Mouse (Mus musculus) limb, embryonic 13.5 days (tissue): ENCODE results near the gene Map7d3. TPM values are rescaled to one million over a fixed set of nuclear protein-coding genes. Genes with fewer than 3 reads are reported as not detected.

Source experiments
- ATAC-seq: fragments of 200-750 bp; cut with Nextera tagmentation; 2 replicates; pipeline ENCODE4 v1.8.0; 2017; ENCODE audit warnings: low read depth, moderate number of reproducible peaks, moderate TSS enrichment; ENCODE audit not compliant: low FRiP score
- H3K27ac ChIP-seq: fragments of 300-500 bp; sonication (generic); 2 replicates; pipeline ENCODE4 v1.5.1; 2015; ENCODE audit warnings: inconsistent platforms, mild to moderate bottlenecking, moderate library complexity
- H3K27me3 ChIP-seq: fragments of 300-500 bp; sonication (generic); 2 replicates; pipeline ENCODE4 v1.6.1; 2015; ENCODE audit warnings: mild to moderate bottlenecking, inconsistent platforms
- H3K36me3 ChIP-seq: fragments of 300-500 bp; sonication (generic); 2 replicates; pipeline ENCODE4 v1.6.1; 2015; ENCODE audit warnings: inconsistent platforms, mild to moderate bottlenecking, moderate library complexity
- H3K4me1 ChIP-seq: fragments of 300-500 bp; sonication (generic); 2 replicates; pipeline ENCODE4 v1.6.1; 2015; ENCODE audit warnings: inconsistent platforms
- H3K4me2 ChIP-seq: fragments of 300-500 bp; sonication (generic); replicated peaks from 2 replicates; pipeline ENCODE4 v1.6.1; 2015; ENCODE audit warnings: inconsistent platforms, mild to moderate bottlenecking, moderate library complexity
- H3K4me3 ChIP-seq: fragments of 300-500 bp; sonication (generic); 2 replicates; pipeline ENCODE4 v1.5.1; 2015; ENCODE audit warnings: moderate library complexity, mild to moderate bottlenecking, inconsistent platforms
- H3K9ac ChIP-seq: fragments of 300-500 bp; sonication (generic); 2 replicates; pipeline ENCODE4 v1.6.1; 2015; ENCODE audit warnings: mild to moderate bottlenecking, inconsistent platforms
- H3K9me3 ChIP-seq: fragments of 300-500 bp; sonication (generic); 2 replicates; pipeline ENCODE4 v1.6.1; 2016; ENCODE audit warnings: inconsistent platforms
- WGBS: fragments of 180-500 bp; shearing (Covaris S2); methylation state at CpG from one replicate; pipeline ENCODE4 v1.1.7; 2015; 5-methylcytosine and 5-hydroxymethylcytosine counted together
- polyA plus RNA-seq: library from polyadenylated mRNA; unstranded; fragments of >200 nt; fragmentation: Nextera tagmentation; extraction: Ambion mirVana; gene quantifications from 2 replicates; pipeline ENCODE4 v1.2.1, GENCODE M21; 2015

Gene Map7d3
- 3.7 and 4.3 TPM in 2 replicates for polyA plus RNA-seq

GRCm38 (mm10) chrX:56821765-56822603 is at the start of gene Map7d3:
Gene Map7d3 (minus strand): TSS chrX:56822326.
- peak within 1 kb of the TSS; percentile 51 for H3K9ac ChIP-seq
- no peaks in the 10 kb centered on the region for H3K4me1 ChIP-seq
- H3K4me2 ChIP-seq, result peak within 1 kb of the TSS; percentile 65
- 20% methylated on average over 35 of the region's 35 CpGs for WGBS
- H3K27ac ChIP-seq, result no peak within 1 kb of the TSS
- H3K36me3 ChIP-seq, result peaks cover 4% of the 10 kb centered on the region; the same call in 1 of the 2 replicates
- no peaks in the 10 kb centered on the region for H3K27me3 ChIP-seq
- H3K9me3 ChIP-seq, result no peaks in the 10 kb centered on the region
- H3K4me3 ChIP-seq, result peak within 1 kb of the TSS; percentile 49
- ATAC-seq, result peak; percentile 80

GRCm38 (mm10) chrX:56869863-56870262 is 47.7 kb upstream of the Map7d3 start, which contains the start of gene Adgrg4:
Gene Adgrg4 (plus strand): TSS chrX:56870163.
- ATAC-seq, result no peak
- 53% methylated on average over 2 of the region's 2 CpGs for WGBS
- no peak within 1 kb of the TSS for H3K27ac ChIP-seq

GRCm38 (mm10) chrX:56841255-56841654 is 19.1 kb upstream of the Map7d3 start:
- H3K9ac ChIP-seq, result no peak overlapping the region
- H3K4me3 ChIP-seq, result no peak overlapping the region
- 70% methylated on average over 5 of the region's 5 CpGs for WGBS
- no peak for ATAC-seq
- no peaks in the 10 kb centered on the region for H3K27me3 ChIP-seq
- H3K36me3 ChIP-seq, result no peaks in the 10 kb centered on the region
- H3K4me2 ChIP-seq, result no peak overlapping the region
- no peaks in the 10 kb centered on the region for H3K9me3 ChIP-seq
- H3K27ac ChIP-seq, result no peak overlapping the region
- no peaks in the 10 kb centered on the region for H3K4me1 ChIP-seq

More at GRCm38 (mm10) chrX:56869863-56870262, 47.7 kb upstream of the Map7d3 start, which contains the start of gene Adgrg4:
- H3K27me3 ChIP-seq, result no peaks in the 10 kb centered on the region
- no peaks in the 10 kb centered on the region for H3K36me3 ChIP-seq
- no peak within 1 kb of the TSS for H3K4me2 ChIP-seq
- no peak within 1 kb of the TSS for H3K4me3 ChIP-seq
- no peaks in the 10 kb centered on the region for H3K4me1 ChIP-seq
- H3K9me3 ChIP-seq, result no peaks in the 10 kb centered on the region
- no peak within 1 kb of the TSS for H3K9ac ChIP-seq

- H3K27me3 ChIP-seq, result no peaks in the 10 kb centered on the region
- H3K36me3 ChIP-seq, result no peaks in the 10 kb centered on the region
- no peak overlapping the region for H3K27ac ChIP-seq
- H3K9ac ChIP-seq, result no peak overlapping the region
- no peak overlapping the region for H3K4me2 ChIP-seq
- H3K4me1 ChIP-seq, result no peaks in the 10 kb centered on the region
- no peaks in the 10 kb centered on the region for H3K9me3 ChIP-seq
- no peak for ATAC-seq
- H3K4me3 ChIP-seq, result no peak overlapping the region
These were observed 17.2 kb upstream of the Map7d3 start for GRCm38 (mm10) chrX:56839369-56839768.

- Histone ChIP-seq H3K9ac (no peak overlapping the region), H3K9me3 (no peaks in the 10 kb centered on the region), H3K36me3 (no peaks in the 10 kb centered on the region), H3K27ac (no peak overlapping the region), H3K4me1 (no peaks in the 10 kb centered on the region), H3K4me3 (no peak overlapping the region), H3K27me3 (no peaks in the 10 kb centered on the region), H3K4me2 (no peak overlapping the region)
- ATAC-seq, result no peak
- WGBS, result 85% methylated on average over 6 of the region's 6 CpGs
These were observed 13.7 kb upstream of the Map7d3 start for GRCm38 (mm10) chrX:56835842-56836241.

GRCm38 (mm10) chrX:56827492-56827891 is 5.4 kb upstream of the Map7d3 start:
- no peak overlapping the region for H3K9ac ChIP-seq
- H3K36me3 ChIP-seq, result no peaks in the 10 kb centered on the region
- no peak overlapping the region for H3K4me2 ChIP-seq
- H3K27me3 ChIP-seq, result no peaks in the 10 kb centered on the region
- WGBS, result 76% methylated on average over 6 of the region's 6 CpGs
- no peaks in the 10 kb centered on the region for H3K4me1 ChIP-seq
- no peak for ATAC-seq
- no peaks in the 10 kb centered on the region for H3K9me3 ChIP-seq
- H3K27ac ChIP-seq, result no peak overlapping the region
- no peak overlapping the region for H3K4me3 ChIP-seq

GRCm38 (mm10) chrX:56791268-56791667 is 30.9 kb downstream of the Map7d3 start:
- Histone ChIP-seq H3K36me3 (peaks cover 18% of the 10 kb centered on the region), H3K4me3 (no peak overlapping the region), H3K4me2 (no peak overlapping the region), H3K9ac (no peak overlapping the region), H3K27ac (no peak overlapping the region), H3K9me3 (no peaks in the 10 kb centered on the region), H3K27me3 (no peaks in the 10 kb centered on the region), H3K4me1 (no peaks in the 10 kb centered on the region)
- 52% methylated on average over 15 of the region's 15 CpGs for WGBS
- ATAC-seq, result no peak

- H3K27ac ChIP-seq, result no peak overlapping the region
- H3K4me3 ChIP-seq, result no peak overlapping the region
- no peak for ATAC-seq
- WGBS, result 91% methylated on average over 4 of the region's 4 CpGs
- no peak overlapping the region for H3K9ac ChIP-seq
- H3K36me3 ChIP-seq, result peaks cover 18% of the 10 kb centered on the region
- no peaks in the 10 kb centered on the region for H3K9me3 ChIP-seq
- H3K4me1 ChIP-seq, result no peaks in the 10 kb centered on the region
- no peaks in the 10 kb centered on the region for H3K27me3 ChIP-seq
- no peak overlapping the region for H3K4me2 ChIP-seq
These were observed 31.5 kb downstream of the Map7d3 start for GRCm38 (mm10) chrX:56790591-56790990.

- H3K4me3 ChIP-seq, result no peak overlapping the region
- ATAC-seq, result no peak
These were observed 34.6 kb downstream of the Map7d3 start for GRCm38 (mm10) chrX:56787486-56787885.

GRCm38 (mm10) chrX:56786281-56787061 is 35.7 kb downstream of the Map7d3 start:
- no peak overlapping the region for H3K27ac ChIP-seq
- H3K36me3 ChIP-seq, result peaks cover 8% of the 10 kb centered on the region
- ATAC-seq, result 0 out of 2 replicates have a peak, but pooled peaks have one; percentile 57
- WGBS, result 57% methylated on average over 6 of the region's 6 CpGs
- no peaks in the 10 kb centered on the region for H3K4me1 ChIP-seq
- no peaks in the 10 kb centered on the region for H3K9me3 ChIP-seq
- H3K27me3 ChIP-seq, result no peaks in the 10 kb centered on the region
- H3K4me3 ChIP-seq, result no peak overlapping the region
- no peak overlapping the region for H3K4me2 ChIP-seq
- no peak overlapping the region for H3K9ac ChIP-seq

More at GRCm38 (mm10) chrX:56787486-56787885, 34.6 kb downstream of the Map7d3 start:
- Histone ChIP-seq H3K27me3 (no peaks in the 10 kb centered on the region), H3K4me2 (no peak overlapping the region), H3K36me3 (peaks cover 8% of the 10 kb centered on the region), H3K4me1 (no peaks in the 10 kb centered on the region), H3K9ac (no peak overlapping the region), H3K9me3 (no peaks in the 10 kb centered on the region), H3K27ac (no peak overlapping the region)
- 79% methylated on average over 3 of the region's 3 CpGs for WGBS

GRCm38 (mm10) chrX:56773329-56773728 is 48.8 kb downstream of the Map7d3 start:
- Histone ChIP-seq H3K4me1 (no peaks in the 10 kb centered on the region), H3K27me3 (no peaks in the 10 kb centered on the region), H3K27ac (no peak overlapping the region), H3K9me3 (no peaks in the 10 kb centered on the region), H3K4me3 (no peak overlapping the region), H3K36me3 (no peaks in the 10 kb centered on the region), H3K4me2 (no peak overlapping the region), H3K9ac (no peak overlapping the region)
- 88% methylated on average over 4 of the region's 4 CpGs for WGBS
- no peak for ATAC-seq

GRCm38 (mm10) chrX:56771751-56772150 is 50.4 kb downstream of the Map7d3 start:
- WGBS, result 62% methylated on average over 1 of the region's 1 CpGs
- H3K4me2 ChIP-seq, result no peak overlapping the region
- no peak overlapping the region for H3K27ac ChIP-seq
- no peak for ATAC-seq
- no peak overlapping the region for H3K9ac ChIP-seq
- H3K27me3 ChIP-seq, result no peaks in the 10 kb centered on the region
- H3K4me3 ChIP-seq, result no peak overlapping the region
- no peaks in the 10 kb centered on the region for H3K9me3 ChIP-seq
- H3K36me3 ChIP-seq, result no peaks in the 10 kb centered on the region
- H3K4me1 ChIP-seq, result no peaks in the 10 kb centered on the region
